Mouse (Mus musculus): Measurements from ENCODE around the gene Tlr4.

DNA sequence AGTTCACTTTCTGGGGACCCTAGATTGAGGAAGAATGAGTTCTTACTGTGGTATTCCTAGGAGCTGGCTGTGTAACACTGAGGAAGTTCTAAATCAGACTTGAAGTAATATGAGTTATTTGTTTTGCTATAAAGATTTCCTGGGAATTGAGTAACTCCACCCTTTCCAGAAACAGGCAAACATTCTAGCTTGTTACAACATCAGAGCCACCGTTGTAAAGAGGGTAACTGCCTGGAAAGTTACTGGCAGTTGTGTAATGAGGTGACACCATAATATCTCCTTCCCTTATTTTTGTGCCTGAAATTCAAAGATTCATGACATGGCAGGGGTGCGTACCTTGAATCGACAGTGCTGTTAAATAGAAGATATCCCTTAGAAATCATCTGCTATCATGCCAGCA, 24.6 kb downstream of the Tlr4 start:
- TF ChIP-seq CTCF (conservative IDR thresholded peaks at IDR 0.05; ENCODE audit: low read length) (no peak), NANOG (IDR thresholded peaks at IDR 0.05; ENCODE audit: borderline replicate concordance, low read length) (no peak), POU5F1 (IDR thresholded peaks at IDR 0.05; ENCODE audit: borderline replicate concordance, low read length) (no peak)

Measured in E14TG2a.4 (cell line).